Mouse (Mus musculus) hindbrain, embryonic 11.5 days (tissue): ENCODE measurements at regions not wholly inside any gene's neighbourhood (a gene's known extent, or its start where the extent isn't known, plus 50 kb on each side); places are given as distances from the start of the nearest gene placed in this dataset.
"Not testable (repeated sequence)": the region's sequence is repeated elsewhere in the genome, so short reads cannot be mapped to it uniquely, and the experiment has no call there.

Experiments
- ATAC-seq: fragments of 200-750 bp; cut with Nextera tagmentation; 2 replicates; pipeline ENCODE4 v1.8.0; 2017; ENCODE audit warnings: mild to moderate bottlenecking, moderate TSS enrichment, moderate library complexity; ENCODE audit not compliant: low FRiP score
- DNase-seq: peaks from one replicate; pipeline ENCODE4 v3.0.0-alpha.2; 2015; ENCODE audit warnings: low spot score
- H3K27ac ChIP-seq: fragments of 300-500 bp; sonication (generic); 2 replicates; pipeline ENCODE4 v1.5.1; 2014; ENCODE audit warnings: mild to moderate bottlenecking, low read depth, low read length
- H3K27me3 ChIP-seq: fragments of 300-500 bp; sonication (generic); 2 replicates; pipeline ENCODE4 v1.6.1; 2014; ENCODE audit warnings: mild to moderate bottlenecking, low read length, moderate library complexity, mixed read lengths; ENCODE audit not compliant: control insufficient read depth, insufficient read depth
- H3K36me3 ChIP-seq: fragments of 300-500 bp; sonication (generic); 2 replicates; pipeline ENCODE4 v1.6.1; 2014; ENCODE audit warnings: mild to moderate bottlenecking, low read length, moderate library complexity, mixed read lengths; ENCODE audit not compliant: control insufficient read depth, insufficient read depth
- H3K4me1 ChIP-seq: fragments of 300-500 bp; sonication (generic); replicated peaks from 2 replicates; pipeline ENCODE4 v1.6.1; 2014; ENCODE audit warnings: low read length, mixed read lengths; ENCODE audit not compliant: control insufficient read depth, insufficient read depth
- H3K4me2 ChIP-seq: fragments of 300-500 bp; sonication (generic); replicated peaks from 2 replicates; pipeline ENCODE4 v1.6.1; 2014; ENCODE audit warnings: mild to moderate bottlenecking, low read depth, low read length
- H3K4me3 ChIP-seq: fragments of 300-500 bp; sonication (generic); 2 replicates; pipeline ENCODE4 v1.5.1; 2014; ENCODE audit warnings: low read depth, low read length
- H3K9ac ChIP-seq: fragments of 300-500 bp; sonication (generic); 2 replicates; pipeline ENCODE4 v1.6.1; 2014; ENCODE audit warnings: low read depth, low read length
- H3K9me3 ChIP-seq: fragments of 300-500 bp; sonication (generic); 2 replicates; pipeline ENCODE4 v1.6.1; 2016; ENCODE audit warnings: low read length; ENCODE audit not compliant: control insufficient read depth
- WGBS: fragments of 180-500 bp; shearing (Covaris S2); extraction: QIAGEN DNeasy Blood & Tissue Kit; methylation state at CpG from one replicate; pipeline ENCODE4 v1.1.7; 2014; 5-methylcytosine and 5-hydroxymethylcytosine counted together

- H3K4me2 ChIP-seq = no peak overlapping the region
- H3K9ac ChIP-seq = no peak overlapping the region
- no peak overlapping the region for H3K27ac ChIP-seq
- no peaks in the 10 kb centered on the region for H3K27me3 ChIP-seq
- H3K9me3 ChIP-seq = no peaks in the 10 kb centered on the region
- DNase-seq (no peak), ATAC-seq (no peak)
- 77% methylated on average over 11 of the region's 11 CpGs for WGBS
- no peaks in the 10 kb centered on the region for H3K4me1 ChIP-seq
- H3K4me3 ChIP-seq = no peak overlapping the region
- no peaks in the 10 kb centered on the region for H3K36me3 ChIP-seq
Measured at GRCm38 (mm10) chr11:26724963-26725721, 131.3 kb upstream of the Vrk2 start.

GRCm38 (mm10) chr11:26722292-26722691 lies 128.5 kb upstream of the Vrk2 start:
- H3K4me1 ChIP-seq = no peaks in the 10 kb centered on the region
- no peak for DNase-seq
- no peak overlapping the region for H3K9ac ChIP-seq
- H3K4me3 ChIP-seq = no peak overlapping the region
- no peak for ATAC-seq
- no peak overlapping the region for H3K4me2 ChIP-seq
- no peaks in the 10 kb centered on the region for H3K9me3 ChIP-seq
- WGBS = 92% methylated on average over 3 of the region's 3 CpGs
- H3K27me3 ChIP-seq = no peaks in the 10 kb centered on the region
- no peak overlapping the region for H3K27ac ChIP-seq
- no peaks in the 10 kb centered on the region for H3K36me3 ChIP-seq

- 91% methylated on average over 3 of the region's 3 CpGs for WGBS
- ATAC-seq = no peak
Measured at GRCm38 (mm10) chr11:26721173-26721572, 127.4 kb upstream of the Vrk2 start.

GRCm38 (mm10) chr11:26711237-26711636 lies 117.4 kb upstream of the Vrk2 start:
- 65% methylated on average over 1 of the region's 2 CpGs for WGBS
- H3K27ac ChIP-seq, DNase-seq, H3K4me1 ChIP-seq, H3K9me3 ChIP-seq, H3K36me3 ChIP-seq, H3K9ac ChIP-seq, H3K27me3 ChIP-seq, H3K4me3 ChIP-seq, ATAC-seq, H3K4me2 ChIP-seq: not testable (repeated sequence)

More at GRCm38 (mm10) chr11:26721173-26721572, 127.4 kb upstream of the Vrk2 start:
- Histone ChIP-seq H3K4me1 (no peaks in the 10 kb centered on the region), H3K9me3 (no peaks in the 10 kb centered on the region), H3K4me2 (no peak overlapping the region), H3K36me3 (no peaks in the 10 kb centered on the region), H3K27me3 (no peaks in the 10 kb centered on the region), H3K27ac (no peak overlapping the region), H3K9ac (no peak overlapping the region), H3K4me3 (no peak overlapping the region)
- no peak for DNase-seq

- no peak for DNase-seq
- H3K27me3 ChIP-seq = no peaks in the 10 kb centered on the region
- 71% methylated on average over 2 of the region's 2 CpGs for WGBS
Measured at GRCm38 (mm10) chr11:26708636-26709035, 114.8 kb upstream of the Vrk2 start.

GRCm38 (mm10) chr11:26683850-26684249 lies 90.1 kb upstream of the Vrk2 start:
- ATAC-seq = no peak

More at GRCm38 (mm10) chr11:26708636-26709035, 114.8 kb upstream of the Vrk2 start:
- Histone ChIP-seq H3K9me3 (no peaks in the 10 kb centered on the region), H3K4me2 (no peak overlapping the region), H3K27ac (no peak overlapping the region), H3K36me3 (no peaks in the 10 kb centered on the region), H3K4me3 (no peak overlapping the region), H3K9ac (no peak overlapping the region), H3K4me1 (no peaks in the 10 kb centered on the region)
- ATAC-seq = no peak

GRCm38 (mm10) chr11:26667251-26667650 lies 73.5 kb upstream of the Vrk2 start:
- H3K4me1 ChIP-seq = no peaks in the 10 kb centered on the region
- H3K4me3 ChIP-seq = no peak overlapping the region
- H3K36me3 ChIP-seq = no peaks in the 10 kb centered on the region
- H3K9ac ChIP-seq = no peak overlapping the region
- H3K9me3 ChIP-seq = no peaks in the 10 kb centered on the region
- no peaks in the 10 kb centered on the region for H3K27me3 ChIP-seq
- no peak overlapping the region for H3K4me2 ChIP-seq
- 93% methylated on average over 2 of the region's 2 CpGs for WGBS
- ATAC-seq (no peak), DNase-seq (no peak)
- H3K27ac ChIP-seq = no peak overlapping the region

More at GRCm38 (mm10) chr11:26683850-26684249, 90.1 kb upstream of the Vrk2 start:
- Histone ChIP-seq H3K4me3 (no peak overlapping the region), H3K4me2 (no peak overlapping the region), H3K9ac (no peak overlapping the region), H3K27ac (no peak overlapping the region), H3K4me1 (no peaks in the 10 kb centered on the region), H3K27me3 (no peaks in the 10 kb centered on the region), H3K9me3 (no peaks in the 10 kb centered on the region), H3K36me3 (no peaks in the 10 kb centered on the region)
- no peak for DNase-seq

- no peak overlapping the region for H3K27ac ChIP-seq
- no peaks in the 10 kb centered on the region for H3K36me3 ChIP-seq
- H3K4me2 ChIP-seq = no peak overlapping the region
- ATAC-seq (no peak), DNase-seq (no peak)
- no peak overlapping the region for H3K9ac ChIP-seq
- H3K4me1 ChIP-seq = no peaks in the 10 kb centered on the region
- no peak overlapping the region for H3K4me3 ChIP-seq
- H3K9me3 ChIP-seq = no peaks in the 10 kb centered on the region
- no peaks in the 10 kb centered on the region for H3K27me3 ChIP-seq
Measured at GRCm38 (mm10) chr11:26660878-26661277, 67.1 kb upstream of the Vrk2 start.

- not testable (repeated sequence) for H3K27me3 ChIP-seq, H3K9ac ChIP-seq, H3K4me1 ChIP-seq, ATAC-seq, H3K36me3 ChIP-seq, H3K9me3 ChIP-seq, H3K27ac ChIP-seq, DNase-seq, H3K4me2 ChIP-seq, H3K4me3 ChIP-seq
Measured at GRCm38 (mm10) chr11:26649165-26649564, 55.4 kb upstream of the Vrk2 start.
